Mouse (Mus musculus) liver, postnatal 0 days (tissue): Measurements from ENCODE around the gene Yy1.

ENCODE experiments used
- CTCF ChIP-seq: sonication (generic); IDR thresholded peaks from 2 replicates; pipeline ENCODE4 v1.5.1; 2016; ENCODE audit warnings: antibody characterized with exemption, low read depth
- EP300 ChIP-seq: IDR thresholded peaks from 2 replicates; pipeline ENCODE4 v1.6.1; 2016; ENCODE audit warnings: antibody characterized with exemption, low read depth, mild to moderate bottlenecking

DNA sequence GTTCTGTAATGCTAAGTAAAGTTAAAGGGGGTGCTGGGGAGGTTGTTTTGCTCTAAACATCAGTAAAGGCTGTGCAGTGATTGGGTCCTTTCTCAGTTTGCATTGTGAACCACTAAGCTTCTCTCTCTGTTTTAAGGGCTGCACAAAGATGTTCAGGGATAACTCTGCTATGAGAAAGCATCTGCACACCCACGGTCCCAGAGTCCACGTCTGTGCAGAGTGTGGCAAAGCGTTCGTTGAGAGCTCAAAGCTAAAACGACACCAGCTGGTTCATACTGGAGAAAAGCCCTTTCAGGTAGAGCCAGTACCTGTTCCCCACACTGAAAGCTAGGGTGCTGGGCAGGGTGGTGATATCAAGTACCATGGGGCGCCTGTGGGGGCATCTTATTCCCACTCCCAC, 21.7 kb downstream of the Yy1 start:
- TF ChIP-seq CTCF (no peak), EP300 (no peak)
